Comparison of ENCODE assay signal across 22 mouse cellular contexts in the genomic region with DNA sequence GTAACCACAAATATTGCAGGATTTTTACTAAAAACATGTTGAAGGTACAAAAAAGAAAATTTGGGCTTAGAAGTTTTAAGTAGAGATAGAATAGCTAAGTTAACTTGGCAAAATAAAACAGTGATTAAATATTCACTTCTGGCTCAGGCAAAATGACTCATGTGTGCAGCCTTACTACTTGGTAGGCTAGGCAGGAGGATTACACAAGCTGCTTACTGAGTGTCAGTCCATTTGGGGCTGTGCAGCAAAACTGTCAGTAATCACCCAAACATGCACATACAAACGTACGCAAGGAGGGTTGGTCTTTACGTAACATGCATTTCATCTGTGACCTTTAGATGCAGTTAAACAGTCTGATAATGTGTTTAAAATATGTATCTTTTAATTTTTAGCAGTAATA.
"Had no signal": no experiment of that assay in that cellular context is flagged by ENCODE, and none has a peak within 500 bp of the region (broad histone marks: within the 10 kb centered on the region; RNA-seq: fewer than 3 reads in every experiment).

No protein-coding gene starts in this region.

- H3K27me3 ChIP-seq: limb, embryonic 13.5 days; liver, embryonic 12.5 days; liver, embryonic 15.5 days; lung, embryonic 15.5 days; midbrain, embryonic 12.5 days; midbrain, embryonic 15.5 days; neural tube, embryonic 12.5 days; neural tube, embryonic 15.5 days had no signal

- DNase-seq: kidney, adult 8-10 months; kidney, postnatal 14 days; kidney, postnatal 4 days; liver; lung, adult 18-20 months; lung, postnatal 10 days; lung, postnatal 4 days; right cerebral cortex, adult 18-20 months; right cerebral cortex, postnatal 14 days; right cerebral cortex, postnatal 4 days; thymus, adult 2 months; thymus, postnatal 25 days had no signal

- H3K27ac ChIP-seq: limb, embryonic 10.5 days; limb, embryonic 13.5 days; liver, embryonic 12.5 days; liver, embryonic 15.5 days; lung, embryonic 15.5 days; midbrain, embryonic 12.5 days; midbrain, embryonic 15.5 days; neural tube, embryonic 12.5 days; neural tube, embryonic 15.5 days; stomach, postnatal 0 days had no signal

- ATAC-seq: liver, embryonic 12.5 days; midbrain, embryonic 15.5 days had no signal

- H3K9ac ChIP-seq: limb, embryonic 13.5 days; liver, embryonic 12.5 days; liver, embryonic 15.5 days; lung, embryonic 15.5 days; midbrain, embryonic 12.5 days; midbrain, embryonic 15.5 days; neural tube, embryonic 12.5 days; neural tube, embryonic 15.5 days had no signal

- H3K4me2 ChIP-seq: limb, embryonic 13.5 days; liver, embryonic 12.5 days; liver, embryonic 15.5 days; lung, embryonic 15.5 days; midbrain, embryonic 12.5 days; midbrain, embryonic 15.5 days; neural tube, embryonic 12.5 days; neural tube, embryonic 15.5 days had no signal

- H3K9me3 ChIP-seq: limb, embryonic 10.5 days; limb, embryonic 13.5 days; liver, embryonic 12.5 days; liver, embryonic 15.5 days; lung, embryonic 15.5 days; midbrain, embryonic 12.5 days; midbrain, embryonic 15.5 days; neural tube, embryonic 12.5 days; neural tube, embryonic 15.5 days had no signal

- H3K4me3 ChIP-seq: limb, embryonic 10.5 days; limb, embryonic 13.5 days; liver, embryonic 12.5 days; liver, embryonic 15.5 days; lung, embryonic 15.5 days; midbrain, embryonic 12.5 days; midbrain, embryonic 15.5 days; neural tube, embryonic 12.5 days; neural tube, embryonic 15.5 days had no signal

- H3K4me1 ChIP-seq: limb, embryonic 10.5 days; limb, embryonic 13.5 days; liver, embryonic 12.5 days; liver, embryonic 15.5 days; lung, embryonic 15.5 days; midbrain, embryonic 12.5 days; midbrain, embryonic 15.5 days; neural tube, embryonic 12.5 days; neural tube, embryonic 15.5 days had no signal
